Mouse (Mus musculus) heart, postnatal 0 days (tissue): ENCODE results near the gene Lcn5.
"Not testable (repeated sequence)": the region's sequence is repeated elsewhere in the genome, so short reads cannot be mapped to it uniquely, and the experiment has no call there.

ENCODE experiments used
- CTCF ChIP-seq: IDR thresholded peaks from 2 replicates; pipeline ENCODE4 v1.5.1; 2016; ENCODE audit warnings: antibody characterized with exemption, control low read depth, low read depth
- EP300 ChIP-seq: IDR thresholded peaks from 2 replicates; pipeline ENCODE4 v1.6.1; 2016; ENCODE audit warnings: antibody characterized with exemption, low read depth

- not testable (repeated sequence) for TF ChIP-seq CTCF, EP300
Measured at GRCm38 (mm10) chr2:25709056-25709455, 51.3 kb downstream of the Lcn5 start.
